Mouse (Mus musculus) E14TG2a.4 (cell line): ENCODE data around the gene Tec.

Experiments
- CTCF ChIP-seq: conservative IDR thresholded peaks from 2 replicates; pipeline ENCODE4 v1.5.1; 2014; ENCODE audit warnings: low read length
- NANOG ChIP-seq: IDR thresholded peaks from 2 replicates; pipeline ENCODE4 v1.6.1; 2014; ENCODE audit warnings: borderline replicate concordance, low read length, mixed read lengths

GRCm38 (mm10) chr5:72844776-72845495 is 23.3 kb downstream of the Tec start:
- TF ChIP-seq CTCF, result no peak
- no peak for TF ChIP-seq NANOG
